Mouse (Mus musculus) mature B cell (primary cell): ENCODE data around the gene Kcnh7.

ENCODE experiments used
- in situ Hi-C: fragments of 300-500 bp; cut with MboI; formaldehyde crosslinking; loops from 2 replicates; pipeline ENCODE4 v1.14.3; 2019

The Kcnh7 gene

GRCm38 (mm10) chr2:63183563-63184545 is at the start of gene Kcnh7:
TSS of gene Kcnh7 (minus strand) at chr2:63184287.
- in situ Hi-C loops = no loop called here

GRCm38 (mm10) chr2:63207435-63207834 is 23.3 kb upstream of the Kcnh7 start:
- in situ Hi-C loops = no loop called here

GRCm38 (mm10) chr2:63186014-63186413 is 1.9 kb upstream of the Kcnh7 start:
- in situ Hi-C loops = no loop called here

- in situ Hi-C loops = no loop called here
These were observed 704 bp upstream of the Kcnh7 start for GRCm38 (mm10) chr2:63184551-63185430.

GRCm38 (mm10) chr2:63153701-63154100 is 30.4 kb downstream of the Kcnh7 start:
- in situ Hi-C loops = no loop called here

GRCm38 (mm10) chr2:63127762-63128516 is 56.1 kb downstream of the Kcnh7 start:
- in situ Hi-C loops = no loop called here

GRCm38 (mm10) chr2:63120316-63120715 is 63.8 kb downstream of the Kcnh7 start:
- in situ Hi-C loops = no loop called here

- in situ Hi-C loops = no loop called here
These were observed 66.6 kb downstream of the Kcnh7 start for GRCm38 (mm10) chr2:63117209-63118193.

GRCm38 (mm10) chr2:63105971-63106370 is 78.1 kb downstream of the Kcnh7 start:
- in situ Hi-C loops = no loop called here

GRCm38 (mm10) chr2:63099676-63100075 is 84.4 kb downstream of the Kcnh7 start:
- in situ Hi-C loops = no loop called here

GRCm38 (mm10) chr2:63091775-63092174 is 92.3 kb downstream of the Kcnh7 start:
- in situ Hi-C loops = no loop called here

- in situ Hi-C loops = no loop called here
These were observed 93.6 kb downstream of the Kcnh7 start for GRCm38 (mm10) chr2:63090447-63090846.

- in situ Hi-C loops = no loop called here
These were observed 125.7 kb downstream of the Kcnh7 start for GRCm38 (mm10) chr2:63058386-63058785.

GRCm38 (mm10) chr2:63049884-63050283 is 134.2 kb downstream of the Kcnh7 start:
- in situ Hi-C loops = no loop called here

GRCm38 (mm10) chr2:63039718-63040117 is 144.4 kb downstream of the Kcnh7 start:
- in situ Hi-C loops = no loop called here

- in situ Hi-C loops = no loop called here
These were observed 169.2 kb downstream of the Kcnh7 start for GRCm38 (mm10) chr2:63014909-63015308.

GRCm38 (mm10) chr2:63009141-63009540 is 174.9 kb downstream of the Kcnh7 start:
- in situ Hi-C loops = no loop called here

GRCm38 (mm10) chr2:63002784-63003183 is 181.3 kb downstream of the Kcnh7 start:
- in situ Hi-C loops = no loop called here

- in situ Hi-C loops = no loop called here
These were observed 186.4 kb downstream of the Kcnh7 start for GRCm38 (mm10) chr2:62997692-62998091.

GRCm38 (mm10) chr2:62988616-62989015 is 195.5 kb downstream of the Kcnh7 start:
- in situ Hi-C loops = no loop called here
